Mouse (Mus musculus): ENCODE measurements around the gene Fyn.

Gene Fyn

GRCm38 (mm10) chr10:39445870-39446269 lies 77.2 kb downstream of the Fyn start:
- DNase-seq (ENCODE audit: low spot score), result no peak

GRCm38 (mm10) chr10:39446706-39447105 lies 78.1 kb downstream of the Fyn start:
- DNase-seq (ENCODE audit: low spot score), result no peak

GRCm38 (mm10) chr10:39449179-39449578 lies 80.5 kb downstream of the Fyn start:
- no peak for DNase-seq (ENCODE audit: low spot score)

GRCm38 (mm10) chr10:39450356-39450755 lies 81.7 kb downstream of the Fyn start:
- no peak for DNase-seq (ENCODE audit: low spot score)

- no peak for DNase-seq (ENCODE audit: low spot score)
These were observed 82.4 kb downstream of the Fyn start for GRCm38 (mm10) chr10:39451065-39451464.

GRCm38 (mm10) chr10:39451918-39452624 lies 83.4 kb downstream of the Fyn start:
- DNase-seq (ENCODE audit: low spot score), result no peak

DNA sequence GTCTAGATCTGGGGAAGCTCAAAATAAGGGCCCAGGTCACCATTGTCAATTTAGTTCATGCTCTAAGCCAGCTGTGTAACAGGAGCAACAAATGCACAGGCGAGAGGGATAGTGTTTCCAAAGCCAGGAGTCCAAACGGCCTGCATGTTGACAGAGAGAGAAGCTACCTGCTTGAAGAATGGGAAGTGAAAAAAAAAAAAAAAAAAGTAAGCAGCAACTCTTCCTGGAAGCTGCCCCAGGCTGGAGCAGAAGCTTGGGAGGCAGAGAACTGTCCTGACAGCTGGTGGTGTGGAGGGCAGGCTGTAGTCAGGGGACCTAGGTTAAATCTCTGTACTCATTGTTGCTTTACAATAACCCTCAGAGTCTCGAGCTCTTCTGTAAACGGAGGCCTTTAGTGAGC lies 86.7 kb downstream of the Fyn start:
- no peak for DNase-seq (ENCODE audit: low spot score)

DNA sequence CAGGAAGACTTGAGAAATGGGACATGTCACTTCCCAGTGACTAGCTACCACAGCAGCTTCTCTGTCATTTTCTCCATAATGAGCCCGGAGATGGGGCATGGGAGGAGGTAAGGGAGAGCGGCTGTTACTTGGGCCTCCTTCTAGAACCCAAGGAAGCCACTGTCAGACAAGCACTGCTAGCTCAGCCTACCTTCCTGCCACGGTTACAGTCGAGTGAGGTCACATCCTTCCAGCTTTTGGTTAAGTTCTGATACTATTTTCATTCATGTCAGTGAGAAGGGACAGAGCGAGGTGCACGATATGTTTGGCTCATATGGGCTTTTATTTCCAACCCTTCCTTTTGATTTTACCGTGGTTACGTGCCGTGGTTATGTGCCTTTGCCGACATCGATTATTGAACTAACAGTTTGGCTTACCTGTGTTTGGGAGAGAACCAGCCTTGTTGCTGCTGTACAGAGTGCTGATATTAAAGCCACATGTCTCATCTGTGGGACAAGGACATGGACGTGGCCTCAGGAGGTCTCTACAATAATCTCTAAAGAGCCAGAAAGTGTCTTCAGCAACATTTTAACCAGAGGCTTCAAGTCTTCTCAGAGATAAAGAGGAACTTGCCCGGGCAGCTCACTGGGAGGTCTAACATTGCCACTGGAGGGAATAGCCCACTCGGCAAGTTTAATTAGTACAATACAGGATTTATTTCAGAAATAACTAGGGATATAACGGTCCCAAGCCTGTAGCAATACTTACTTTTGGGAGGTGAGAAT lies 87.4 kb downstream of the Fyn start:
- DNase-seq (ENCODE audit: low spot score), result no peak

DNA sequence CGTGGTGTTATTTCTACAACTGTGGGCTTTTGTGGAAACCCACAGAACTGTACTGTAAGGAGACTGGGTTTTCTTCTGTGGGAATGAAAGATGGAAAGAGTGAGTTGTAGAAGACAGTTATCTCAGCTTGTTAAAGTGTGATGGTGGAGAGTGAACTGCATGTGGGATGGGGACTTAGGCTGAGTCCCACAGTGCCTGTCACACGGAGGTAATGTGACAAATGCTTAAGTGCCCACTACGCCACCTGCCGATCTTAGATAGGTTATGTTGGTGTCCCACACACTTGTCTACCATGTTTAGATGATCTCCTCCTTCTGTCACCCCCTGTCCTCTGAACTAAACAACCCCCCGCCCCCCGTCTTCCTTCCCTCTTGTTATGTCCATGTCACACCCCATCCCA lies 88.1 kb downstream of the Fyn start:
- no peak for DNase-seq (ENCODE audit: low spot score)

DNA sequence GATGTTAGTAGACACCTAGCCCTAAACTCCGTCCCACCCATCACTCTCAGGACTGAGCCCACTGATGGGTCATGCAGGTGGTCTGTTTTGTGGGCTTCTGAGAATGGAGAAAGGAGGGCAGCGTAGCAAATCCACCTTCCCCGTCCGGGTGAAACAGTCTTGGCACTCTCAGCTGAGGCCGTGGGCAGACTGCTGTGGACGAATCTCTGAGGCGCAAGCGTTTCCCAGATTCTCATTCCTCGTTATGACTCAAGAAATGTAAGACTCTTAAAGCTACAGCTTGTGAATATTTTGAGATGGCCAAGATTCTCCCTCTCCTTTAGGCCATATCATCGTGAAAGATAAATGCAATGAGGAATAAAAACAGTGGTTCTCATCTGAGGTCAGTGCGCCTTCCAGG lies 88.6 kb downstream of the Fyn start:
- DNase-seq (ENCODE audit: low spot score), result no peak

GRCm38 (mm10) chr10:39458766-39459699 lies 90.4 kb downstream of the Fyn start:
- DNase-seq (ENCODE audit: low spot score), result peak; percentile 26

GRCm38 (mm10) chr10:39460621-39461020 lies 92.0 kb downstream of the Fyn start:
- no peak for DNase-seq (ENCODE audit: low spot score)

- DNase-seq (ENCODE audit: low spot score), result no peak
These were observed 93.3 kb downstream of the Fyn start for GRCm38 (mm10) chr10:39461909-39462308.

DNA sequence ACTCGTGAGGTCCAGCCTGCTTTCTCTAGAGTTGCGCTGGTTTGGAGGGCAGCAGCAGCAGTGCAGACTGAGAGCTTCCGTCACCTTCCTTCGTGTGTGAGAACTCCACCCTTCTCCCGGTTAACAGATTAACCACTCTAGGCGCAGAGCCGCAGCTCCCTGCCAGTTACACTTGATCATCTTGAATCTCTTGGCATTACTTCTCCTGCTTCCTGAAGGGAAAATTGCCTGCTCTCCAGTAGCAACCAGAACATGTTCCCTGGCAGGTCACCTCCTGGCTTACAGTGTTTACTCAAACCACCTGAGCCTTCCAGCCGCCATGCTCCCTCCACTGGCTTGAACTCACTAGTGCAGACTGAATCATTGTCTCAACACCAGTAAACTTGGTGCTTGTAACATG lies 94.1 kb downstream of the Fyn start:
- no peak for DNase-seq (ENCODE audit: low spot score)

DNA sequence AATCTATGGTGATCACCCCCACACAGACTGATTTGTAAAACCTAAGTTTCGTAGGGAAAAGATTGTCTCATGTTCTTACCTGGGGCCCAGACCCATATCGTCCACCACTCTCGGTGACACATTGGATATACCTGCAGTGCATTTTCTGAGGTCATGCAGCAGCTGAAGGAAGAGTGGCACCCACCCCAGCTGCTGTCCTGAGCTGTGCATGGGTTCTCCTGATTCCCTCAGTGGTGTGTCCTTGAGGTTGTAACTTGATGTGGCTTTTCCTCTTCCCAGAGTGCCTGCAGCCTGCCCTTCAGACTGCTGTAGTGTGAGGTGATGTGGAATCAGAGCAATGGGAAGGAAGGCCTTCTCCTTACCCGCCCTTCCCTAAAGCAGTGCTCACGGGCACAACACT lies 95.7 kb downstream of the Fyn start:
- DNase-seq (ENCODE audit: low spot score), result no peak

GRCm38 (mm10) chr10:39467317-39467716 lies 98.7 kb downstream of the Fyn start:
- DNase-seq (ENCODE audit: low spot score), result no peak

DNA sequence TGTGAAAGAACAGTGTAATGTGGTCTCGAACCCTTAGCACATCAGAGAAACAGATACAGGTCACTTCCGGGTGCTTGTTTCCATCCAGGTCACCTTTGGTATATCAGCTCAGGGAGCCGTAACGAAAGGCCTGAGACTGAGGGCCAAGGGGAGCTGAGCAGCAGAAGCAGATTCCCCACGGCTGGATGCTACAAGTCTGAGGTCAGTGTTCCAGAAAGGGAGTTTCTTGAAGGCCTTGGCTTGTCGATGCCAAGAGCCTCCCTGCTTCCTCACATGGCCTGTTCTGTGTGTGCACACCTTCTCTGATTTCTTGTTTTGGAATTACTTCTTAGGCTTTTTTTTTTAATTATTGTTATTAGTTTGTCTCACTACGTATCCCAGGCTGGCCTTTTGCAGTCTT lies 99.2 kb downstream of the Fyn start:
- DNase-seq (ENCODE audit: low spot score), result no peak

DNA sequence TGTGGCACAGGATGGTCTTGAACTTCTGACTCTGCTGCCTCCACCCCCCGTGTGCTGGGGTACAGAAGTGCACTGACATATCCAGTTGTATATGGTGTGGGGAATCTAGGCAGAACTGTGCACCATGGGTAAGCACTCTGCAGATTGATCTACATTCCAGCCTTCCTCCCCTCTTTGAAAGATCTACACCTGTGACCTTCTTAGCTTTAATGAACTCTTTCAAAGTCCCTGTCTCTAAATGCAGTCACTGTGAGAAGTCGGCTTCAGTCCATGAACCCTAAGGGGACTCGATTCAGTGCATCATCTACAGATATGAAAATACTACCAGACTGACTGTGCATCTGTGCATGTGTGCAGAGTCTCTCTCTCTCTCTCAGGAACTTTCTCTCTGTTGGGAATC lies 99.9 kb downstream of the Fyn start:
- DNase-seq (ENCODE audit: low spot score), result no peak

DNA sequence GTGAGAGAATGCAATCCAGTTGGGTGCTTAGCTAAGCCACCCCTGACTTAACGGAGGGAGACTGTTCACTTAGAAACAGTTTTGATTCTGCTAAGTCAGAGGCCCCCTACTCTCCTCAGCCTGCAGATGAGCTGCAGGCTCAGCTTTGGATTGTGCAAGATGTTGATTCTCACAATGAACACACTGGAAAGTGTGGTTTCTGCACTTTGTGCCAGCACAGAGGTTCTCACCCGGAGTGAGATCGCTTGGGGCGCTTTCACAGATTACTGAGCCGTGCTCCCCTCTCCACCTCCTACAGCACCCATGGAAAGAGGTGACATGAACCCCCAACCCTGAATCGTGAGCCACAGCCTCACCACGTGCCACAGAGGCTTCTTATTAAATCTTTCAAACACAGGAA lies 100.7 kb downstream of the Fyn start:
- no peak for DNase-seq (ENCODE audit: low spot score)

DNA sequence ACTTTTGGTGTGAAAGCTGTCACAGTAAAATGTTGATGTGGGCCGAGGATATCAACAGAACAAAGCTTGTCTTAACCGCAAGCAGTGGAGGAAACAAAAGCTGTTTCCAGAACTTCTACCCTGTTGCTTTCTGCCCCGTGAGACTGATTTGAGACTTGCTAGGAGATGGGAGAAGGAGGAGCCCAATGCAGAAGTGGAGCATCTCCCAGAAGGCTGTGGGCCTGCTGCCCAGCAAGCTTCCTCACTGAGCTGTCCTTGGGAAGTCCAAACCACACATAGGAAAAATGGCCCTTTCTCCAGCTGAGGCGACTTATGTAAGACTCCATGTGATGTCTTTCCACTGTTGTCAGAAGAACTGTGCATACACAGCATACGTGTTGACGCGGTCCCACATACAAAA lies 101.7 kb downstream of the Fyn start:
- DNase-seq (ENCODE audit: low spot score), result peak; percentile 45

DNA sequence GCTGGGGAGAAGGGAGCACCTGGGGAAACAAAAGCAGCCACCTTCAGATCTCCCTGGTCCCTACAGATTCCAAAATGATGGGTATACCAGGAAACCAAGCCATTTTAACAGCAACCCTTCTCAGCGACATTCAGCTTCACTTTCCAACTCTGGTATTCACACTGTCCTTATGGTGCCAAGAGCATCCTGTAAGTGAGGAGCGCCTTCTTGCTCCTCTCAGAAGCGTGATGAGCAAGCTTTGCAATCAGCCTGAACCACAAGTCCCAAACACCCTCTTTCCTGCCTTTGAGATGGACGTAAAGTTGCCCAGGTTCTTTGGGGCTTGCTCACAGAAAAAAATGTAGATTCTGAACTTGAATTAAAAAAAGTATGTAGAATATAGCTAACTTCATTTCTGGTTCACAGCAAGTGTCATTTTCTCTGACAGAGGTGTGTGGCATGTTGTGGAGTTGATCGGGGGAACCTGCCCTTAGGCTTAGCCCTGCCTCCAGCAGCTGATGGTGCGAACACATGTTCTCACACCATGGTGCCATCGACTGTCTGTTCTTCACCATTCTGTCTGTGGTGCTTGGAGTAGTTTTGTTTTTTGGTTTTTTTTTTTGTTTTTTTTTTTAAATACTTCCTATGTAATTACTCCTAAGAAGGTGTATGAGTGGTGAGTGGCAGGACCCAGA lies 102.5 kb downstream of the Fyn start:
- DNase-seq (ENCODE audit: low spot score), result no peak
